Mouse (Mus musculus): ENCODE measurements around the gene Btnl10. TPM values are rescaled to one million over a fixed set of nuclear protein-coding genes. Genes with fewer than 3 reads are reported as not detected.

Gene Btnl10
- total RNA-seq, 2 experiments from 2014 or later, result not detected

DNA sequence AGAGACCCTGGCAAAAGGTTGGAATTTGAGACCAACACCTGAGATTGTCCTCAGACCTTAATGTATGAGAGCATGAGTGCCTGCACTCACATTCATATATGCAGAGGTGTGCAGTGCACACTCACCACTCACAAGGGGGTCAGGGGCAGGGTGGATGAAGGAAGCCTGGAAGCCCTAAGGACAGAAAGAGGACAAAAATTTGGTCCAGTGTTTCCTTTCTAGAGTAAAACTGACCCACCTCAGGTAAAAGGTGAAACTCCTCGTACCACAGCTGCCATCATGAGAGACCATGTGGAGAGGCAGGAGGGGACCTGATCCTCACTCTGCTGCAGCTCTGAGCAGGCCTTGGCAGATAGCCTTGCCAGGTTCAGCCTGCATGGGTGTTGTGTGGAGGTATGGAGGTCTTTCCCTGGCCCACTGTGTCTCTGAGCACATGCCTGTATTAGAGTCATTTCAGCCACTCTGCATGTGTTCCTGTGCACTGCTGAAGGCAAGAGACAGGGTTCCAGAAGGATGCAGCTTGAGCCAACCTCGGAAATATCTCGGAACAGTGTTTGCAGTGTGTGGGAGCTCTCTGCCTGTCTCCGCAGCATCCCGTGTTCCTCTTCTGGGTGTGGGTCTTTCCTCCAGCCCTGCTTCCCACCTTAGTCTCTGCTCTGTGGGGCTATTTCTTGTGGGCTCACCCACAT lies 39.7 kb downstream of the Btnl10 start:
- DNase-seq (ENCODE audit: low spot score in 2 of 2), result no peak

GRCm38 (mm10) chr11:58958536-58958935 lies 40.8 kb downstream of the Btnl10 start:
- DNase-seq (ENCODE audit: low spot score in 2 of 2), result no peak

- no peak for DNase-seq (ENCODE audit: low spot score in 2 of 2)
These were observed 41.6 kb downstream of the Btnl10 start for GRCm38 (mm10) chr11:58959186-58959825.

DNA sequence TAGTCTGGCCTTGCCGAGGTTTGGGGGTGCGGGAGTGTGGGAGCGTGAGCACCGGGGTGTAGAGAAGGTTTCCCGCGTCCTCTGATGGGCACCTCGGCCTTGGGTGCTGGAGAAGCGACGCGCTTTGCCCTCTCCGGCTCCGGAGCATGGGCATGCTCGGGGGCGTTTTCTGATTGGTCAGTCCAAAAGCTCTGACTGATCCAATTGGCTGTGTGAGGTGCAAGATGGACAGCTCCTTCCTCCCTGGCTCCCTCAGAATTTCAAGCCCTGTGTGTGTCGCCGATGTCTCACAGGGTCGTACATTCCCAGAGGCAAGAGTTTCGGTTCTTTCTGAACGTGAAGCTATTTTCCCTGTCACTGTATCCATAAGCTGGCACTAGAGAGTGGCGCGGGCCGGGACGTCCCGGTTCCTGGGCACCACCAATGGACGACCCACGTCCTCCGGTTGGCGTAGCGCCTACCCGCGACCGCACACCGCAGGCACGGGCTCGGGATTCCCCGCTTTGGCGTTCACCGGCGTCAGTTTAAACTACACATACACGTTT lies 42.3 kb downstream of the Btnl10 start:
- peak; percentile 72 to 83 for DNase-seq (ENCODE audit: low spot score in 2 of 2)

DNA sequence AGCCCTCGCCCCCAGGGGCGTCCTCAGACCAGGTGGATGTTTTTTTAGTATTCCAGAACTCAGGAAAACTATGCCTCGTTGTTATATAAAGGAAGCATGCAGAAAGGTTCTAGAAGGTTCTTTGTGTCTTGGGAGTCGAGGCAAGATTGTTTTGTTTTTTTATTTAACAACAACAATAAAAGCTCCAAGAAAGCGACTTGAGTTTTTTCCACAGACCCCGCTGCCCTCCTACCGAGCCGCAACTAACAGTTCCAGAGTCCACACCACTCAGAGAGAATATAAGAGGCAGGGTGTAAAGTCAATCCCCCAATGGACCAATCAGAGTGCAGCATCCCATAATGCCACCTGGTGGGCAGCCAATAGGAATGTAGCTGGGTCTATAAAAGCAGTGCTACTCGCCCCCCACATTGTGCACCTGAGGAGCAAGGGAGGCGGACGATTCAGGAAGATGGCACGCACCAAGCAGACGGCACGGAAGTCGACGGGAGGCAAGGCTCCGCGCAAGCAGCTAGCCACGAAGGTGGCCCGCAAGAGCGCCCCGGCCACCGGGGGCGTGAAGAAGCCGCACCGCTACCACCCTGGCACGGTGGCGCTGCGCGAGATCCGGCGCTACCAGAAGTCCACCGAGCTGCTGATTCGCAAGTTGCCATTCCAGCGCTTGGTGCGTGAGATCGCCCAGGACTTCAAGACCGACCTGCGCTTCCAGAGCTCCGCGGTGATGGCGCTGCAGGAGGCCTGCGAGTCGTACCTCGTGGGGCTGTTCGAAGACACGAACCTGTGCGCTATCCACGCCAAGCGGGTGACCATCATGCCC lies 43.9 kb downstream of the Btnl10 start:
- no peak for DNase-seq (ENCODE audit: low spot score in 2 of 2)

- no peak for DNase-seq (ENCODE audit: low spot score in 2 of 2)
These were observed 45.8 kb downstream of the Btnl10 start for GRCm38 (mm10) chr11:58963543-58963942.

DNA sequence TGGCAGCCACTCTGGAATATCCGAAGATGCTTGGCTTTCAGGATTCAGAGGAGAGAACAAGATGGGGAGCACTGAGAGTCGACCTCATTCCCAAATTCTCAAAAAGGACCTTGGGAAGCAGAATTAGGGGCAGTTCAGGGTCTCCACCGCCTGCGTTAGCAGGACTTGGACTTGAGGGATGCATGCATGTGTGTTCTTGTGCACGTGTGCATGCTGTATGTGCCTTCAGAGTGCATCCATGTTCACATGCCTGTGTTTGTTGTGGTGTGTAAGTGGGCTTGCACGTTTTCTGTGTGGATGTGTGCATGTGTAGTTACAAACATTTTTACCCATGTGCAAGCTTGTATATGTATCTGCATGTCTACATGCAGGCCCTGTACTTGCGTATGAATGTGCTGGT lies 46.5 kb downstream of the Btnl10 start:
- no peak for DNase-seq (ENCODE audit: low spot score in 2 of 2)

DNA sequence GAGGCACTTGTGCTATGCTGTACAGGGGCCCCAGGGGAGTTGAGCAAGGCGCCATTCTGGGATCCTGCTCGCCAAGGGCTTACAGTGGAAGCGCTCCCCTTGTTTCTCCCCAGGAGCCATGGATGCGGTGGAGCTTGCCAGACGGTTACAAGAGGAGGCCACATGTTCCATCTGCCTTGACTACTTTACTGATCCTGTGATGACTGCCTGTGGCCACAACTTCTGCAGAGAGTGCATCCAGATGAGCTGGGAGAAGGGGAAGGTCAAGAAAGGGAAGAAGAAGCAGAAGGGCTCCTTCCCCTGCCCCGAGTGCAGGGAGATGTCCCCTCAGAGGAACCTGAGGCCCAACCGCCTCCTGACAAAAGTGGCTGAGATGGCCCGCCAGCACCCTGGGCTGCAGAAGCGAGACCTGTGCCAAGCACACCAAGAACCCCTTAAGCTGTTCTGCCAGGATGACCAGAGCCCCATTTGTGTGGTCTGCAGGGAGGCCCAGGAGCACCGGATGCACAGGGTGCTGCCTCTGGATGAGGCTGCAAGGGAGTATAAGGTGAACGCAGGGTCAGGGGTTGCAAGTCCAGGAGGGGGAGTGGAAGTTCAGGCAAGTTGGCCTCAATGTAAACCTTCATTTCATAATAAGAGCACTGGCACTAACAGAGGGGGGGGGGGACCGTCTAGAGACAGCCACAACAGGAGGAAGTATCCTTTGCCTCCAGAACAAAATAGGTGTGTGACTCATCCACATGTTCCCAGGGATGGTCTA lies 47.5 kb downstream of the Btnl10 start:
- DNase-seq (ENCODE audit: low spot score in 2 of 2), result no peak

DNA sequence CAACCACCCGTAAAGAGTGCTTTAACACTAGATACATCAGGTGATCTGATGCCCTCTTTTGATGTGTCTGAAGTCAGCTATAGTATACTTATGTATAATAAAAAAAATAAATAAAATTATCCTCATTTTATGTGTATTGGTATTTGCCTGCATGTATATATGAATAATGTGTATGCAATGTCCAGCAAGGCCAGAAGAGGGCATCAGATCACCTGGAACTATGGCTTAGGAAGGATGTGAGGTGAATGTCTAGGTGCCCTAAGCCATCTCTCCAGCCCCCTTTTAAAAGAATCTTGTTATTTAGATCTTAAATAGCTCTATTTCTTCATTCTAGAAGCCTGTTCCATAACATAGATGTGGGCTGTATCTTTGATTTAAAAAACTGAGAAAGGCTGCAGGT lies 49.6 kb downstream of the Btnl10 start:
- no peak for DNase-seq (ENCODE audit: low spot score in 2 of 2)

DNA sequence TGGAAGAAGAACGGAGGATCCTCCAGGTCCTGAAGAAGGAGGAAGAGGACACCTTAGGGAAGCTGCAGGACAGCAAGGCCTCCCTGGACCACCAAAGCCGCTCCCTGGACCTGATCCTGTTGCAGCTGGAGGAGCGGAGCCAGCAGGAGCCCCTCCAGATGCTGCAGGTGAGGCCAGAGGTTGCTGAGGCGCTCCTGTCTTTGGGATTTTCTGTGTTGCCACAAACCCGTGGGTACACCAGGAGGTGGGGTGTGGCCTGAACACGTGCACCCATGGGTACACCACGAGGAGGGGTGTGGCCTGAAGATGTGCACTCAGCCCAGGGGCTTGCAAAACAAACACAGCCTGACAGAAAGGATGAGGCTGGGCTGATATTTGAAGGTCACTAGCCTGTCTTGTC lies 50.8 kb downstream of the Btnl10 start:
- DNase-seq (ENCODE audit: low spot score in 2 of 2), result no peak

DNA sequence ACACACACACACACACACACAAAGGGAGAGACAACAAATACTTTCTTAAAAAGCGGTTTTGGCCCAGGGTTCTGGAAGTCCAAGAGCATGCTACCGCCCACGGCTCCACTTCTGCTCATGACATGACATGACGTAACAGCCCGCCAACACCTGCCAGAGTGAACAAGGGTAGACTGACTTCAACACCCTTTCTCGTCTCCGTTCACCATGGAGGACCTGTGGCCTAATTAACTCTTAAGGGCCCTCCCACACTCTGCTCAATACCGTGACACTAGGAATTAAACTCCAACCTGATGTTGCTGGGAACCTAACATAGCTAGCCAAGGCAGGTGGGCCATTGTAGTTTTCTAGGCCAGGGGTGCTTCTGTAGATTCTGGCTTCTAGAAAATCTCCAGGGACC lies 51.3 kb downstream of the Btnl10 start:
- no peak for DNase-seq (ENCODE audit: low spot score in 2 of 2)

DNA sequence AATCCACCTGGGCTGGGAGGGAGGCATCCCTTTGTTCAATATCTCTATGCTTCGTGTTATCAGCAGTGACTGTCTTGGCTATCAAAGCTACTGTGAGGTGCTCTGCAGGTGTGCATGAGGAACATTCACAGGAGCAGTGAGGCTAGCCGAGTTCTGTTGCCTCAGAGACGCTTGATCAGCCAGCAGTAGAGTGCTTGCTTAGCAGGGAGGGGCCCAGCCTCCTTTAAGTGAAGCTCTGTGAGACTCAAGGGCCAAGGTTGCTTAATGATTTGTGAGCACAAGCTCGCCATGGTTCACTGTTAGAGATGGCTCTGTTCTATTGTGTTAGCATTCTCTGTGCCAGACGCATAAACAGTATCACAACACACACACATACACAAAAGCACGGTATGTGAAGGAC lies 52.0 kb downstream of the Btnl10 start:
- DNase-seq (ENCODE audit: low spot score in 2 of 2), result no peak

- no peak for DNase-seq (ENCODE audit: low spot score in 2 of 2)
These were observed 53.3 kb downstream of the Btnl10 start for GRCm38 (mm10) chr11:58970831-58971530.

GRCm38 (mm10) chr11:58971796-58972195 lies 54.1 kb downstream of the Btnl10 start:
- DNase-seq (ENCODE audit: low spot score in 2 of 2), result no peak

- no peak for DNase-seq (ENCODE audit: low spot score in 2 of 2)
These were observed 56.7 kb downstream of the Btnl10 start for GRCm38 (mm10) chr11:58974414-58974813.

Small RNA genes lying within 50 kb of the gene (microRNA-seq; reads per million reads assigned to microRNA genes)
- 0.21 to 0.50 reads per million in 2 experiments for gene Gm44313

Other genes starting within 250 kb of the Btnl10 start
- gene Olfr320, start 236.8 kb upstream of the Btnl10 start, total RNA-seq (2021), result not detected
- not detected for gene Olfr319, start 218.7 kb upstream of the Btnl10 start, total RNA-seq (2021)
- not detected for gene Olfr318, start 193.9 kb upstream of the Btnl10 start, total RNA-seq (2021)
- gene Olfr317, start 178.7 kb upstream of the Btnl10 start, total RNA-seq (2021), result under 1 TPM in 1 of 2 experiments, not detected in 1; 0.26 TPM
- gene Olfr316, start 165.2 kb upstream of the Btnl10 start, total RNA-seq (2021), result 1 to 10 TPM; 2.1 to 2.9 TPM
- not detected for gene Olfr315, start 144.7 kb upstream of the Btnl10 start, total RNA-seq (2021)
- gene Olfr314, start 135.0 kb upstream of the Btnl10 start, total RNA-seq (2021), result not detected
- gene Fam183b, start 115.9 kb upstream of the Btnl10 start, total RNA-seq (2021), result 1 to 10 TPM; 1.8 to 2.2 TPM
- gene Olfr313, start 102.9 kb upstream of the Btnl10 start, total RNA-seq (2021), result not detected
- gene Olfr312, start 88.7 kb upstream of the Btnl10 start, total RNA-seq (2021), result not detected
- gene Olfr311, start 78.7 kb upstream of the Btnl10 start, total RNA-seq (2021), result under 1 TPM in 1 of 2 experiments, not detected in 1; 0.21 TPM
- 10 to 100 TPM; 17.1 to 19.2 TPM for gene Gm12258, start 70.8 kb upstream of the Btnl10 start, total RNA-seq (2021)
- 10 to 100 TPM in 1 of 2 experiments, 1 to 10 TPM in 1; 9.5 to 11.6 TPM for gene 2810021J22Rik, start 50.7 kb upstream of the Btnl10 start, total RNA-seq (2021)
- gene Zfp39, start 13.7 kb upstream of the Btnl10 start, total RNA-seq (2021), result 1 to 10 TPM; 8.9 to 9.7 TPM
- 100 to 1,000 TPM; 485 to 490 TPM for gene Rnf187, start 21.0 kb downstream of the Btnl10 start, total RNA-seq (2021)
- gene Hist3h2ba, start 31.0 kb downstream of the Btnl10 start, total RNA-seq (2021), result 100 to 1,000 TPM in 1 of 2 experiments, 10 to 100 TPM in 1; 99.3 to 112 TPM
- gene Hist3h2a, start 36.8 kb downstream of the Btnl10 start, total RNA-seq (2021), result 10 to 100 TPM; 62.8 to 63.7 TPM
- gene Trim17, start 36.8 kb downstream of the Btnl10 start, total RNA-seq (2021), result 1 to 10 TPM; 4.0 to 5.0 TPM
- gene Trim11, start 60.2 kb downstream of the Btnl10 start, total RNA-seq (2021), result 10 to 100 TPM; 22.5 to 25.4 TPM
- 1 to 10 TPM; 1.5 to 2.4 TPM for gene Obscn, start 218.5 kb downstream of the Btnl10 start, total RNA-seq (2021)
- 1 to 10 TPM; 7.2 to 7.4 TPM for gene Iba57, start 245.8 kb downstream of the Btnl10 start, total RNA-seq (2021)